Mouse (Mus musculus): ENCODE measurements around the gene Dab1. TPM values are rescaled to one million over a fixed set of nuclear protein-coding genes. Genes with fewer than 3 reads are reported as not detected.

Dab1 gene
- polyA plus RNA-seq, 1 experiment = 1.1 TPM

DNA sequence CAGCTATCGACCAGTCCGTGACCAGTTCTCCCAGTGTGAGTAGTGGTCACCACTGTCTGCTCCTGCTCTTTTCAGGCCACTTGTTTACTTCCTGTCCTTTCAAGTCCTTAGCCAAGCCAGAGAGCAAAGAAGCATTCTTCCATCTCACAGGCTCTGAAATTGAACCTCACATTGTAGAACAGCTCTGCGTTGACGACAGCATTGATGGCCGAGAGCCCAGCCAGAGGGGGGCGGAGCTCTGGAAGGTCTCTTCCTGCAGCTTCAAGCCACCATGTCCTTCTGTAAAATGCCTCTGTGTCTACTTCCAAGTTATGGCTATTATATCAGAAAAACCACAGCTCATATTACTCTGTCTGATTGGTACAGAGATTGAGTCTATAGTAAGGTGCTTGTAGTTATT is 1127.3 kb downstream of the Dab1 start:
- no peaks in the 10 kb centered on the region for H3K36me3 ChIP-seq (ENCODE audit: control insufficient read depth, insufficient read depth, low read length)
- no peak for TF ChIP-seq POLR2A (IDR thresholded peaks at IDR 0.05; ENCODE audit: control insufficient read depth, low read depth, low read length)
- no peak for TF ChIP-seq CTCF (IDR thresholded peaks at IDR 0.05; ENCODE audit: control insufficient read depth, insufficient read depth, insufficient replicate concordance, low read depth, low read length)
- H3K27me3 ChIP-seq (ENCODE audit: control insufficient read depth, insufficient read depth, low read length) = no peaks in the 10 kb centered on the region
- no peak overlapping the region for H3K27ac ChIP-seq (ENCODE audit: control insufficient read depth, insufficient read depth, low read depth, low read length)
- H3K4me1 ChIP-seq (ENCODE audit: control insufficient read depth, insufficient read depth, low read length) = no peaks in the 10 kb centered on the region
- no peak overlapping the region for H3K4me3 ChIP-seq (ENCODE audit: control insufficient read depth, low read depth, low read length)

DNA sequence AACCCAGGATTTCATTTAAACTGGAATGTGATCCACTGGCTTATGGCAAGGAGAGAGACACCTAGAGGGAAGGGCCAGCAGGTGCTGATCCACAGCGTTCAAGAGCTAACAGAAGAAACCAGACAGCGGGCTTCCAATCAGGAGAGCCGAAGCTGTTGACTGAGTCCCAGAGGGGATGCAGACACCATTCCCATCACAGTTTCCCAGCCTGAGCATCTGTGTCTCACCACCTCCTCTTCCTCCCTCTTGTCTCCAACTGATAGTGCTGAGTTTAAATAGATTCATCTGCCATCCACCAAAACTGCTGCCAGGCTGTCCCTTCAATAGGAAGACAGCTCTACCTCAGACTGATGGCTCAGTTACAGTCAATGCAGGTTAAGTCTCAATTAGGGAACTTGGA is 1134.9 kb downstream of the Dab1 start:
- no peak overlapping the region for H3K27ac ChIP-seq (ENCODE audit: control insufficient read depth, insufficient read depth, low read depth, low read length)
- no peaks in the 10 kb centered on the region for H3K4me1 ChIP-seq (ENCODE audit: control insufficient read depth, insufficient read depth, low read length)
- no peaks in the 10 kb centered on the region for H3K27me3 ChIP-seq (ENCODE audit: control insufficient read depth, insufficient read depth, low read length)
- H3K4me3 ChIP-seq (ENCODE audit: control insufficient read depth, low read depth, low read length) = no peak overlapping the region
- H3K36me3 ChIP-seq (ENCODE audit: control insufficient read depth, insufficient read depth, low read length) = no peaks in the 10 kb centered on the region
- TF ChIP-seq POLR2A (IDR thresholded peaks at IDR 0.05; ENCODE audit: control insufficient read depth, low read depth, low read length) = no peak
- TF ChIP-seq CTCF (IDR thresholded peaks at IDR 0.05; ENCODE audit: control insufficient read depth, insufficient read depth, insufficient replicate concordance, low read depth, low read length) = no peak

DNA sequence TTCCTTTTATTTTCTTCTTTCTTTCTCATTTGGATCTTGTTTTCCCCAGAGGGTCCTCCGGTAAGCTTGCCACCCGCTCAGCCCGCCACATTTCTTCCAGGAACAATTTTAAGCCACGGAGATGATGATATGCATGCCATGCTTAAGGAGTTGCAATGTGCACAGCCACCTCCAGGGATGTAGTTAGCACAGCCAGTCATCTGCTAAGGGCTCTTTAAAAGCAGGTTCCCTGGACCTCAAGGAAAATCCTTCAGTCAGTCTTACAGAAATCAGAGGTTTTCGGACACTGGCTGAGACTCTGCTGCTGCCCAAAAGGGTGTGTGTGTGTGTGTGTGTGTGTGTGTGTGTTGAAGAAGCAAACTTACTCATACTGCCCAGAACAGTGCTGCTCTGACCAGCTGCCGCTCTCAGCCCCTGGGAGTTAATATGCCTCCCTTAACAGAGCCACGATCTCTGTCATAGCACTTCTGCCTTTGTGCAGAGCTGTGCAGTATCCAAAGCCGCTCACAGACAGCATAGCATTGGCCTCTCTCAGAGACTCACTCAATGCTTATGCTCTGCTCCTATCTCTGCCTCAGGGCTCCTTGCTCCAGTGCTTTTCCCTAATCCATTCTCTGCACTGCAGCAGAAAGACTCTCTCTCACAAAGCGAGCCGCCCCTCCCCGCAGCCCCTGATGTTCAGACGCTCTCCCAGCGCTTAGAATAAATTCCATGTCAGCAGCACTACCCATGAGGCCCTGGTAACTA is 1141.9 kb downstream of the Dab1 start:
- H3K36me3 ChIP-seq (ENCODE audit: control insufficient read depth, insufficient read depth, low read length) = no peaks in the 10 kb centered on the region
- no peaks in the 10 kb centered on the region for H3K4me1 ChIP-seq (ENCODE audit: control insufficient read depth, insufficient read depth, low read length)
- H3K4me3 ChIP-seq (ENCODE audit: control insufficient read depth, low read depth, low read length) = no peak overlapping the region
- no peak overlapping the region for H3K27ac ChIP-seq (ENCODE audit: control insufficient read depth, insufficient read depth, low read depth, low read length)
- TF ChIP-seq POLR2A (IDR thresholded peaks at IDR 0.05; ENCODE audit: control insufficient read depth, low read depth, low read length) (no peak), CTCF (IDR thresholded peaks at IDR 0.05; ENCODE audit: control insufficient read depth, insufficient read depth, insufficient replicate concordance, low read depth, low read length) (no peak)
- no peaks in the 10 kb centered on the region for H3K27me3 ChIP-seq (ENCODE audit: control insufficient read depth, insufficient read depth, low read length)

DNA sequence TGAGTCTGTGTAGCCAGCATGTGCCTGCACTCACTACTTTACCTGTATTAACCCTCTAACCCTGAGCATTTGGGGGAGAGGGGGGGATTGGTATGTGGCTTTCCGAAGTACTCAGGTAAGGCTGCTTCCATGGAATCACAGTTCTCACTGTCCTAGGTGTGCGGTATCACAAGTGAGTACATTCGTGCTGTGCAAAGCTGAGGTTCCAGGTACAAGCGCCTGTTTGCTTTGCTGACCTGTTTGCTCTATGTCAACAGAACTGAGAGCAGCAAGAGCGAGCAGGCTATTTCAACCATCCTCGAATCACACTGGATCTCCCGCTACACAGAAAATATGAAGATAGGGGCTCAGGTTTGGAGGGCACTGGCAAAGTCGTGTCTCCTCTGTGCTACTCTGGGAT is 1146.9 kb downstream of the Dab1 start, which contains the start of gene C8b:
Gene C8b, plus strand, starts transcription at position 253 of the 400 bp plus-strand sequence.
- H3K27ac ChIP-seq (ENCODE audit: control insufficient read depth, insufficient read depth, low read depth, low read length) = no peak within 1 kb of the TSS
- no peaks in the 10 kb centered on the region for H3K36me3 ChIP-seq (ENCODE audit: control insufficient read depth, insufficient read depth, low read length)
- no peaks in the 10 kb centered on the region for H3K27me3 ChIP-seq (ENCODE audit: control insufficient read depth, insufficient read depth, low read length)
- H3K4me1 ChIP-seq (ENCODE audit: control insufficient read depth, insufficient read depth, low read length) = no peaks in the 10 kb centered on the region
- H3K4me3 ChIP-seq (ENCODE audit: control insufficient read depth, low read depth, low read length) = no peak within 1 kb of the TSS
- TF ChIP-seq CTCF (IDR thresholded peaks at IDR 0.05; ENCODE audit: control insufficient read depth, insufficient read depth, insufficient replicate concordance, low read depth, low read length) = no peak
- TF ChIP-seq POLR2A (IDR thresholded peaks at IDR 0.05; ENCODE audit: control insufficient read depth, low read depth, low read length) = no peak

DNA sequence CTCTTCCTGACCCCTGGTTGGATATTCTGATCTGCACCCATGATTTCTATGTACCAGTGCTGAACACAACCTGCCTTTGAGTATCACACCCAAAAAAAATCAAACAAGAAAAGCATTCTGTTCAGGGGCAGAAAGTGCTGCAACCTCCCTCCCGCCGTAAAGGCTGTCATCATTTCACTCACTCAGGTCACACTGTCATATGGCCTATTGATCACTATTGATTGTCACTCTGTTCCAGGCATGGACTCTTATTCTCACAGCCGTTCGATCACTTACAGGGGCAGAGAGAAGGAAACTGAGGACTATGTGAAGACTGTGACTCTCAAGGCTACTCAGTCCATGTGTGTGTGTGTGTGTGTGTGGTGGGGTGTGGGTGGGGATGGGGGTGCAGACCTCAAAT is 1149.0 kb downstream of the Dab1 start:
- H3K36me3 ChIP-seq (ENCODE audit: control insufficient read depth, insufficient read depth, low read length) = no peaks in the 10 kb centered on the region

DNA sequence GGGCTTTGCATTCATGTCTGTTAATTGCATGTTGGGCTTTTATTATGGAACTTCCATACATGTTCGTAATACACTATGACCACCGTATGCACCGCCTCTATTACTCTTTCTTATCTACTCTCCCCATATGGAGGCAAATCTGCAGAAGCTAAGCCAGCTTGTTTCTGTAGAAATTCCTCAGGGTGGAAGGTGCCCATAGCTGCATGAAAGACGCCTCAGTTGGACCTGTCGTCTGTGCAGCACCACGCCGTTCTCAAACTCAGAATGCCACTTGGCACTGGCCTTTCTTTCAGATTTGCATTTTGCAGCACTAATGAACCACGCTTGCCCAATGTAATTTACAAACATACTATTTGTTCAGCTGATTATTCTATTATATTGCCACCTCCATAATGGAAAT is 1150.4 kb downstream of the Dab1 start:
- TF ChIP-seq CTCF (IDR thresholded peaks at IDR 0.05; ENCODE audit: control insufficient read depth, insufficient read depth, insufficient replicate concordance, low read depth, low read length) (no peak), POLR2A (IDR thresholded peaks at IDR 0.05; ENCODE audit: control insufficient read depth, low read depth, low read length) (no peak)
- Histone ChIP-seq H3K4me3 (ENCODE audit: control insufficient read depth, low read depth, low read length) (no peak overlapping the region), H3K4me1 (ENCODE audit: control insufficient read depth, insufficient read depth, low read length) (no peaks in the 10 kb centered on the region), H3K27ac (ENCODE audit: control insufficient read depth, insufficient read depth, low read depth, low read length) (no peak overlapping the region), H3K27me3 (ENCODE audit: control insufficient read depth, insufficient read depth, low read length) (no peaks in the 10 kb centered on the region), H3K36me3 (ENCODE audit: control insufficient read depth, insufficient read depth, low read length) (no peaks in the 10 kb centered on the region)

More for the DNA sequence above, 1149.0 kb downstream of the Dab1 start:
- no peaks in the 10 kb centered on the region for H3K4me1 ChIP-seq (ENCODE audit: control insufficient read depth, insufficient read depth, low read length)
- no peak overlapping the region for H3K27ac ChIP-seq (ENCODE audit: control insufficient read depth, insufficient read depth, low read depth, low read length)
- TF ChIP-seq POLR2A (IDR thresholded peaks at IDR 0.05; ENCODE audit: control insufficient read depth, low read depth, low read length) (no peak), CTCF (IDR thresholded peaks at IDR 0.05; ENCODE audit: control insufficient read depth, insufficient read depth, insufficient replicate concordance, low read depth, low read length) (no peak)
- H3K4me3 ChIP-seq (ENCODE audit: control insufficient read depth, low read depth, low read length) = no peak overlapping the region
- no peaks in the 10 kb centered on the region for H3K27me3 ChIP-seq (ENCODE audit: control insufficient read depth, insufficient read depth, low read length)

DNA sequence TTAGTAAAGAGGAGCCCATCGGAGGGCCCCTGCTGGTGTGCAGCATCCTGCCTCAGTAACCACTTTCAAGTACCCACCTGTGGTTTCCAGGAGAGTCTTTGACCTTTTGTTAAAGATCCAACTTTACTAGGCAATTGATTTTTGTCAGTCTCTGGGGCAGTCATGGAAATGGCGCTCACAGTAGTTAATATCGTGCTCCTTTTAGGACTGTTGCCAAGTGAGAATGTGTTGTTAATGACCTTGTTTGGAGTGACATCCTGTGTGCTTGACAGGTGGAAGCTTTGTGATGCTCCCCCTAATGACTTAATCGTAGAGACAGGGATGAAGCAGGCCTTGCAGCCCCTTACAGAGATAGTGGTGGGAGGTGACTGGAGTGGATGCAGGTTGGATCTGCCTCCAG is 1151.2 kb downstream of the Dab1 start:
- Histone ChIP-seq H3K4me1 (ENCODE audit: control insufficient read depth, insufficient read depth, low read length) (no peaks in the 10 kb centered on the region), H3K36me3 (ENCODE audit: control insufficient read depth, insufficient read depth, low read length) (no peaks in the 10 kb centered on the region), H3K4me3 (ENCODE audit: control insufficient read depth, low read depth, low read length) (no peak overlapping the region), H3K27ac (ENCODE audit: control insufficient read depth, insufficient read depth, low read depth, low read length) (no peak overlapping the region), H3K27me3 (ENCODE audit: control insufficient read depth, insufficient read depth, low read length) (no peaks in the 10 kb centered on the region)
- TF ChIP-seq POLR2A (IDR thresholded peaks at IDR 0.05; ENCODE audit: control insufficient read depth, low read depth, low read length) (no peak), CTCF (IDR thresholded peaks at IDR 0.05; ENCODE audit: control insufficient read depth, insufficient read depth, insufficient replicate concordance, low read depth, low read length) (no peak)
